Mouse (Mus musculus): ENCODE data around the gene Olfr1135. TPM values are rescaled to one million over a fixed set of nuclear protein-coding genes. Genes with fewer than 3 reads are reported as not detected.

Olfr1135 gene
- not detected in 2 replicates for polyA plus RNA-seq (2012)

DNA sequence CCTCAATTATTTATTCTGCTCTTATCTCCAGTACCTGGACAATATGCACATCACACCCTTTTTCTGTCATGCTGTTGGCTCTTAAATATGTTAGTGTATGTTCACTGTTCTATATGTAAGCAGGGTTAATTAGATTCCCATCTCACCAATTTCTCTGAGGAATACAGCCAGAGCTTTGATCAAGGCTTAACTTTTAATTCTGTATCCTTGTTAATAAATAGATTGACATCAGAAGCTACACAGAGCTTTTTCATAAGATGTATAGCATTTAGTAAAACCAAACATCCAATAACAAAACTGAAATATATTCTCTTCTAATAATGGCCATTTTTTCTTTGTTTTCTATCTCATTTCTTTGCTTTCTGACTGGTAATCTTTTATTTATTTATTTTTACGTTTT is at the start of gene Olfr1135:
Olfr1135 (minus strand) TSS at position 101 of the 400 bp plus-strand sequence.
- no peak for TF ChIP-seq GATA1 (IDR thresholded peaks at IDR 0.05; ENCODE audit: low read length)

DNA sequence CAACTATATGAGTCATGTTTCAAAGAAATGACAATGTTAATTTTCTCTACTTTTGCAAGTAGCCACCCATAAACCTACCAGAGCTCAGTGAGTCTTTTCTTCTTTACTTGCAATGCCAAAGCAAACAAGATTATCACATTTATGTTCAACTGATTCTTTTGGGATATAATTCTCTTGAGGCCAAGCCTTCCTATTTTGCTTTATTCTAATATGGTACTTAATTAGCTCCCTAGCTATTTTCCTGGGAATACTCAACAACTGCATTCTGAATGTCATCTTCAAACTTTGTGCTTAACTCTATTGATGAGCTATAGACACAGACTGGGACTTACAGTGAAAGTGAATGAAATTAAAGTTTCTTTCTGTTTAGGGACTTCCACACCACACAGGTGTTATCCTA is 39.6 kb upstream of the Olfr1135 start, which contains the start of gene Olfr1137:
Olfr1137 (minus strand) TSS at position 101 of the 400 bp plus-strand sequence.
- no peak for TF ChIP-seq GATA1 (IDR thresholded peaks at IDR 0.05; ENCODE audit: low read length)

GRCm38 (mm10) chr2:87693847-87694246 is 20.4 kb upstream of the Olfr1135 start, which contains the start of gene Olfr1136:
Olfr1136 (minus strand) TSS chr2:87693947.
- no peak for TF ChIP-seq GATA1 (IDR thresholded peaks at IDR 0.05; ENCODE audit: low read length)

GRCm38 (mm10) chr2:87658360-87658759 is 15.1 kb downstream of the Olfr1135 start, which contains the start of gene Olfr1134:
Olfr1134 (minus strand) TSS chr2:87658460.
- TF ChIP-seq GATA1 (IDR thresholded peaks at IDR 0.05; ENCODE audit: low read length) = no peak

DNA sequence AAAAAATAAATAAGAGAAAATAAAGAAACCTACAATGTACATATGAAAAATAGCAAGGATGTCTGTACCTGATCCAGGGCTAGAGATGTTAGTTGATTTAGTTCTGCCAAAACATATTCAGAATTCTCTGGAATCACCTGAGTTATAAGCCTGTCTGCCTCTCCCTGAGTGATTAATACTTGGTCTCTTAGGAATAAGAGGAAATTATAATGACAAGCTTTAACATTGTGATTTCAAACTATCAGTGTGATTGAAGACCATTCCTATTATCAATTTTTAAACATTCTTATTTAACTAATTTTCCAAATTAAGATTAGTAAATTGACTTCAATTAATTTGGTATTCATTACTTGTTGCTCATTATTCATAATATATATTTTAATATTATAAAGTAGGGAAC is 26.2 kb downstream of the Olfr1135 start, which contains the start of gene Olfr1133:
Olfr1133 (minus strand) TSS at position 101 of the 400 bp plus-strand sequence.
- TF ChIP-seq GATA1 (IDR thresholded peaks at IDR 0.05; ENCODE audit: low read length) = no peak

GRCm38 (mm10) chr2:87642441-87642840 is 31.0 kb downstream of the Olfr1135 start:
- no peak for TF ChIP-seq GATA1 (IDR thresholded peaks at IDR 0.05; ENCODE audit: low read length)

DNA sequence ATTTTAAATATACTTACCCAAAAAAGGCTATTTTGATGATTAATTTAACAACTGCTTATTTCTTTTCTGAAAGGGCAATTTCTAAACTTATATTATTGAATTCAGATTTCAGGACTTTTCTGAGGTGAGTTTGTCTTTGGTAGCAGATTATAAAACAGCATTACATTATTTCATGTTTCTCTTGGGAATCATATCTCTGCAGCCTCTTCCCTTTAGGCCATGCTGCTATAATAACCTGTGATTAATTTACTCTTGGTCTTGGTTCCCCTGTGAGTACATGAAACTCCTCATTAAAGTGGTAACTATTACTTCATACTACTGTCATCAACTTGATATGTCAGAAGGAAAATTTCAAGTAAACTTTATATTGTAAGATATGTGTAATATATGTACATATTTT is 36.0 kb downstream of the Olfr1135 start, which contains the start of gene Olfr1132:
Olfr1132 (minus strand) TSS at position 101 of the 400 bp plus-strand sequence.
- TF ChIP-seq GATA1 (IDR thresholded peaks at IDR 0.05; ENCODE audit: low read length) = no peak

DNA sequence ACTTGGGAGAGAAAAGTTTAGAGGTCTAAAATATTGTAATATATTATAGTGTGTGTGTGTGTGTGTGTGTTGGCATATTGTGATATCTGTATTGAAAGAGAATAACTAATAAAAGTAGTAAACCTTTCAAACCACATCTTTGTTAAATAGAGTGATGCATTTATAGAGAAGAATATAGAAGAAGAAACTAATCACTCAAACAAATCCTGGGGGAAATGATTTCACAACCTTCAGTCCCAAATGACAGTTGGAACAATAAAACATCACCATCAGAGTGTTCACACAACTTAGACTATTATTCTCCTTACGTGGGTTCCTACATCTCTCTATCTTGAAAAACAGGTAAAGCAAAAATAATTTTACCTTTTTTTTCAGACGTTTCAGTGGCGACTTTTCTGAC is 46.7 kb downstream of the Olfr1135 start, which contains the start of gene Olfr1131:
Olfr1131 (plus strand) TSS at position 301 of the 400 bp plus-strand sequence.
- TF ChIP-seq GATA1 (IDR thresholded peaks at IDR 0.05; ENCODE audit: low read length) = no peak

Other genes starting within 250 kb of the Olfr1135 start
- not detected in 2 replicates for gene Olfr1124, start 243.4 kb downstream of the Olfr1135 start, polyA plus RNA-seq (2012)
- not detected in 2 replicates for gene Olfr1126, start 219.7 kb downstream of the Olfr1135 start, polyA plus RNA-seq (2012)
- gene Pramel7, start 176.6 kb downstream of the Olfr1135 start, polyA plus RNA-seq (2012) = not detected in 2 replicates
- not detected in 2 replicates for gene Pramel6, start 167.1 kb downstream of the Olfr1135 start, polyA plus RNA-seq (2012)
- not detected in 2 replicates for gene Olfr153, start 141.9 kb downstream of the Olfr1135 start, polyA plus RNA-seq (2012)
- not detected in 2 replicates for gene Olfr1128, start 128.1 kb downstream of the Olfr1135 start, polyA plus RNA-seq (2012)
- gene Olfr1129, start 99.8 kb downstream of the Olfr1135 start, polyA plus RNA-seq (2012) = not detected in 2 replicates
- gene Olfr1130, start 67.5 kb downstream of the Olfr1135 start, polyA plus RNA-seq (2012) = not detected in 2 replicates
- not detected in 2 replicates for gene Olfr1131, start 46.6 kb downstream of the Olfr1135 start, polyA plus RNA-seq (2012)
- not detected in 2 replicates for gene Olfr1132, start 36.1 kb downstream of the Olfr1135 start, polyA plus RNA-seq (2012)
- not detected in 2 replicates for gene Olfr1133, start 26.3 kb downstream of the Olfr1135 start, polyA plus RNA-seq (2012)
- gene Olfr1134, start 15.2 kb downstream of the Olfr1135 start, polyA plus RNA-seq (2012) = not detected in 2 replicates
- gene Olfr1136, start 20.3 kb upstream of the Olfr1135 start, polyA plus RNA-seq (2012) = not detected in 2 replicates
- gene Olfr1137, start 39.5 kb upstream of the Olfr1135 start, polyA plus RNA-seq (2012) = not detected in 2 replicates
- not detected in 2 replicates for gene Olfr1138, start 66.3 kb upstream of the Olfr1135 start, polyA plus RNA-seq (2012)
- not detected in 2 replicates for gene Olfr1140, start 70.1 kb upstream of the Olfr1135 start, polyA plus RNA-seq (2012)
- gene Olfr1141, start 80.3 kb upstream of the Olfr1135 start, polyA plus RNA-seq (2012) = not detected in 2 replicates
- gene Olfr152, start 105.8 kb upstream of the Olfr1135 start, polyA plus RNA-seq (2012) = not detected in 2 replicates
- not detected in 2 replicates for gene Olfr1143, start 126.9 kb upstream of the Olfr1135 start, polyA plus RNA-seq (2012)
- not detected in 2 replicates for gene Olfr1145, start 136.2 kb upstream of the Olfr1135 start, polyA plus RNA-seq (2012)
- gene Olfr1148, start 156.9 kb upstream of the Olfr1135 start, polyA plus RNA-seq (2012) = not detected in 2 replicates
- not detected in 2 replicates for gene Olfr1150-ps1, start 170.3 kb upstream of the Olfr1135 start, polyA plus RNA-seq (2012)
- not detected in 2 replicates for gene Olfr1151, start 182.2 kb upstream of the Olfr1135 start, polyA plus RNA-seq (2012)
- gene Olfr1152, start 192.8 kb upstream of the Olfr1135 start, polyA plus RNA-seq (2012) = not detected in 2 replicates
- gene Olfr1153, start 221.3 kb upstream of the Olfr1135 start, polyA plus RNA-seq (2012) = not detected in 2 replicates
- gene Olfr1154, start 231.5 kb upstream of the Olfr1135 start, polyA plus RNA-seq (2012) = not detected in 2 replicates

Measured in G1E-ER4 (cell line).